Mouse (Mus musculus) lung, postnatal 36 days (tissue): Measurements from ENCODE around the gene Flt1.

Experiments used
- DNase-seq: peaks from one replicate; pipeline ENCODE4 v3.0.0; 2022; ENCODE audit warnings: mixed read lengths

Gene Flt1

GRCm38 (mm10) chr5:147724391-147724790 lies 1.4 kb downstream of the Flt1 start:
- DNase-seq, result no peak

GRCm38 (mm10) chr5:147723811-147724210 lies 2.0 kb downstream of the Flt1 start:
- no peak for DNase-seq

DNA sequence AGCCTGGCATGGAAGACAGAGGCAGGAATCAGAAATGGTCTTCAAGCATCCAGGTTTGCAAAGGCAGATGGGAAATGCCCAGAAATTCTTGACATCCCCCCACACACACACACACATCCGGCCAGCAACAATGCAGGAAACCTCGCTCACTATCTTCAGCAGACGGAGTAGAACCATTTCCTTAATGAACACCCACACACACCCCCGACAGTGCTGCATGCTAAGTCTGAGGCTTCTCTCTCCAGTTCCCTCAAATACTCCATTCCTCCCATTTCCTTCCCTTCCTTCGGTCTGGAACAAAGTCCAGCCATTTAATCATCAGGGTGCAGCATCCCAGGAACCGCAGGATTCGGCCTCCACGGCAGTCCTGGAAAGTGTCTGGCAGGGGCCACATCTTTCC lies 4.4 kb downstream of the Flt1 start:
- DNase-seq, result peak; percentile 53

DNA sequence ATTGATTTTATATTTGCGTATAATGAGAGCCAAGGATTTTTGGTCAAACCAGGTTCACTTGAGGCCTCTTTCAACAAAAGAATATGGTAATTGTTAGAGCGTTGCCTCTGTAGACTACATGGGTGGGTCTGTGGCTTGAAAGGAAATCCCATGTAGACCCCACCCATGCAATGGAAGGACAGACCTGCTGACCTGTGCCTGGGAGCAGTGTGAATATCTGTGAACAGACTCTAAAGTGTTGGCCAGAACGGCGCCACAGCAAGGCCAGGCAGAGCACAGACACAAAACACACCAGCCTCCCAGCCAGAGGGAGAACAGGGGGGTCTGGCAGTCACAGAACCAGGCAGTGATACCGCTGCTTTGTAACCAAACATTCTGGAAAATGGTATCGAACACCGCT lies 7.5 kb downstream of the Flt1 start:
- no peak for DNase-seq

DNA sequence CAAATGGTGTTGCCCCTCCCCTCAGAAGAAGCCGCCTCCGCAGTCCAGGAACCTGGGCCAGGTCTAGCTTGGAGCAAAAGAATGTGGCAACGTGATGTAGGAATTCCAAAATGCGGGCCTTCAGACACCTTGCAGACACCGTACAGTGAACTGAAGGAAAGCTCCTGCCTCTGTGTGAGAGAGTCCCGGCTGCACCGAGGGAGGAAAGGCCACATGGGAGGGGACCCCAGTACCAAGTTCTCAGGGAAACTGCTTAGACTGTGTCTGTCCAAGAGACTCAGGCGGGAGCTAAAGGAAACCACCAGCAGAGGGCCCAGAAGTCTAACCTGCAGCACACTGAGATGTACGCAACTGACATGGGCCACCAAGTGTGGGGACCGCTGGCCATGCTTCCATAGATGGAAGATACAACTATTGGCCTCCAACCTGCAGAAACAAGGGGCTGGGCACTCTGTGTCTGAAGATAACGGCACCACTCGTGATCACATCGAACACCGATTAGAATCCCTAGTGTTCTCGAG lies 9.1 kb downstream of the Flt1 start:
- peak; percentile 17 for DNase-seq

DNA sequence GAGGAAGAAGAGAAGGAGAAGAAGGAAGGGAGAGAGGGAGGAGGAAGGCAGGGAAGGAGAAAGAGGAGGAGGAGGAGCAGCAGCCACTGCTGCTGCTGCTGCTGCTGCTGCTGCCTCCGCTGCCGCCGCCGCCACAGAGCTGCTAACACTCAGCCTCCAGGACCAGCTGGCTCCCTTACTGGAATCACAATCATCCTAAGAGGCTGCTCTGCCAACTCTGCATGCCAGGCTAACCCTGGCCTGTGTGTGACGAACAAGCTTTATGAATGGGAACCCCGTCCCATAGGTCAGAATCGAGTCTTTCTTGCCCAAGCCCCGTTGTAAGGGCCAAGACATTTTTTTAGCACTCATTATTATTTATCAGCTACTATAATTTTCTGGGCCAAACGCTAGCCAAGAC lies 9.5 kb downstream of the Flt1 start:
- DNase-seq, result peak; percentile 19

GRCm38 (mm10) chr5:147715391-147715790 lies 10.4 kb downstream of the Flt1 start:
- peak; percentile 23 for DNase-seq

DNA sequence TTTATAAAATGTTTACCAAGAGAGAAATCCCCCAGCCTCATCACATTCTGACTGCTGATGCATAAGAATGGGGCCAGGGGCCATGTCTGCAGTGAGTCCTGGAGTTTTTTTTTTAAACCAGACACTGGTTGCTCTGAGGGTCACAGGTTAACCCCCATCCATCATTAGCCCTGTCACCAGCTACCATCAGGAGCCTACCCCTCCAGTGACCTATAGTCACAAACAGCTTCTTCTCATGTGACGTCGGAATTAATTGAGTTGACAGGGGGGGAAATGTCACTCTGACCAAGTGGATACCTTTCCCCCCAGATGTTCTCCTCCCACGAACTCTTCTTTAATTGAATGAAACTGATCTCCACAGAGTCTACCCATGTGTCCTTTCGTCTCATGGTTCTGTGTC lies 17.3 kb downstream of the Flt1 start:
- DNase-seq, result no peak

DNA sequence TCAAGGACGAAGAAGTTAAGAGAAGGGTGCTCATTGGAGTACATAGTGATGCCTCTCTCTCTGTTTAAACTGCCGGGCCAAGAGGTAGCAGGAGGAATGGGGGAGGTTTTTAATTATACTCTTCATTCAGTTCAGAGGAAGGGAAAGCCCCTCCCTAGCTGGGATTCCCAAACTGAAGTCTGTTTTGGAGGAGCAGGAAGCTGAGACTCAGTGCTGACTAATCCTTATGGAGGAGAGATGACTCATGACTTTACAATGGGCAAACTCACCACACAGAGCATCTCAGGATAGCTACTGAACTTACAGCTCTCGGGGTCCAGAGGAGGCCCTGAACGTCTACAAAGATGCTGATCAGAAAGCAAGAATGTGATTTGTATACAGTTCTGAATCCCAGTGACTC lies 18.3 kb downstream of the Flt1 start:
- DNase-seq, result no peak

DNA sequence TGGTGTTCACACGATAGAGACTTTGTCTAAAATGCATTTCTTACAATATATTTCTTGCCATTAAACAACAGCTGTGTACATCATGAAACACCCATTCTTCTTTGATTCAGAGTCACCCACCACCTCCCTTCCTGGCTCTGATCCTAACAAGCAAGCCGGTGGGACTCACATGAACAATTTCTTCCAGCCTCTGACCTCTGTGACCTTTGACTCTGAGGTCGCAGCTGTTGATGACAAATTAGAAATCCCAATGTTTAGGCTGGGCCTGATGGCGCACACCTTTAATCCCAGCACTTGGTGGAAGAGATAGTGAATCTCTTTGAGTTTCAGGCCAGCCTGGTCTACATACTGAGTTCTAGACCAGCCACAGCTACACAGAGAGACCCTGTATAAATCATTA lies 20.9 kb downstream of the Flt1 start:
- DNase-seq, result no peak

- DNase-seq, result no peak
Measured at GRCm38 (mm10) chr5:147702423-147702822, 23.4 kb downstream of the Flt1 start.

- DNase-seq, result no peak
Measured at GRCm38 (mm10) chr5:147701024-147701423, 24.8 kb downstream of the Flt1 start.

GRCm38 (mm10) chr5:147698044-147698443 lies 27.8 kb downstream of the Flt1 start:
- DNase-seq, result no peak

- no peak for DNase-seq
Measured at GRCm38 (mm10) chr5:147697165-147697564, 28.6 kb downstream of the Flt1 start.

- DNase-seq, result no peak
Measured at GRCm38 (mm10) chr5:147692622-147693021, 33.2 kb downstream of the Flt1 start.

GRCm38 (mm10) chr5:147683707-147684323 lies 42.0 kb downstream of the Flt1 start:
- no peak for DNase-seq

DNA sequence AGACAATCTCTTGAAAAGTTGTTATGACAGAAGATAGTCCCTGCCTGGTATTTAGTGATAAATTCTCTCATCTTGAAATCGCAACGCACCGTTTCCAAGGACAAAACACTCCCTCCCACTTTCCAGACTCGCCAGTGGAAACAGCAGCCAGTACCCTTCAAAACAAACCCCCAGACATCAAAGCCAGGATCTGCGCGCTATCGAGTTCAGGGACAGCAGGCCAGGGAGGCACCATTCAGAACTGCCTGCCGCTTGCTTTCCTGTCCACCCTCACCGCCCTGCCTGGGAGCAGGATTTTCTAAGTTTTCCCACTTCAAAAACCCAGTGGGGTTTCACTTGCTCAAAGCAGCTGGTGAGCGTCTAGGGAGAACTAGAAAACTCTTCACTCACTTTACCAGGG lies 44.6 kb downstream of the Flt1 start:
- no peak for DNase-seq

DNA sequence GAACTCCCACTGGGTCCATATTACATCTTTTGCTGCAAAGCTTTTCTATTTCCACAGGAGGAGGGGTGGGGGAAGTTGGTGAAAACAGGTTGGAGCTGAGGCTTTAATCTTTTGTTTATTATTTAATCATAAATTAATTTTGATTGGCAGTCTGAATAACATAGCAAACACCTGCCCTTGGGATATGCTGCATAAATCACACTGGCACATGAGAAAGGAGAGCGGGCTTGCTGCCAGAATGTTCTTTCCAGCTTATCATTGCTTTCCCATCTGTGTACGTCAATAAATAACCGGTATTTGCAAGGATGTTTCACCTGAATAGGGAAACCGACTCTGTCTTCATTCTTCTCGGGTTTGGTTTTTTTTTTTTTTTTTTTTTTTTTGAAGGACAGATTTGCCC lies 45.1 kb downstream of the Flt1 start:
- no peak for DNase-seq

GRCm38 (mm10) chr5:147679316-147679715 lies 46.5 kb downstream of the Flt1 start:
- no peak for DNase-seq

DNA sequence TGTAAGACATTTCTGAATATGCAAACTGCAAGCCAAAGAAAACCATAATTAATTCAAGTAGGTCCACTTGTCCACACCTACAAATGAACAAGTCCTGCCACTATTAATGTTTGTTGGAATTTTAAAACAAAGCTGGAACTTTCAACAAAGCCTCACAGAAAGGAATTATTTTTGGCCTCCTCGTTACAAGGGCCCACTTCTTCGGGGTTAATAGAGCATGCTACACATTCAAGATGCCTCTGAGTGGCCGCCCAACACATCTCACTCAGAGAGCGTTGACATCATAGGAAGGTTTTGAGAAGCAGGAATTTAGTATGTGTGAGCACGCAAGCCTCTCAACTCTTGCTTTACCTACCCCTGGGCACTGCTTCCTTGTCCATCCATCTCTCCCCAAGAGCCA lies 50.0 kb downstream of the Flt1 start:
- DNase-seq, result no peak

DNA sequence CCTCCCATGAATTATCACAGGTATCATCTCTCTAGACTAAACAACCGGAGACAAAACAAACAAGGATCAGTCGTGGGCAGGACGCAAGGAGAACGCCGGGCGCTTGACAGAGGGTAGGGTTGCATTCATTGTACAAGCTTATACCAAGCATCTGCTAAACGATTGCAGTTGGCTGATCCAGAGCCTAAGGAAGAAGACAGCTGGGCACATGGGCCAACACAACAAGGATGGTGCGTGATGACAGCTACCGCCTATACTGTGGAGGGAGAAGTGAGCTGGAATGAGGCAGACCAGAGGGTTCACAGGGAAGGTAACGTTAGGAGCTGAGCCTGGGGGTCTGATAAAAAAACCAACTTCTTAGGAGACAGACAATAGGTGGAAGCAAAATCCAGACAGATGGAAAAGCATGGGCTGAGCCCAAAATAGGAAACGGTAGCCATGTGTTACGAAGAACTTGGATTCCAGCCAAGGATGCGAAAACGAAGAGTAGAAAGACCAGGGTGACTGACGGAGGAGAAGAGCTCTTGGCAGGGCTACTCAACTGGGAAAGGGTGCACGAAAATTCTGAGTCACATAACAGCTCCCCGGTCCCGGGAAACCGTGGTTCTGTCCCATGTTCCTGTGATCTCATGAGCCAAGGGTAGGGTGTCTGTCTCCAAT lies 53.9 kb downstream of the Flt1 start:
- DNase-seq, result peak; percentile 35

- peak; percentile 34 for DNase-seq
Measured at GRCm38 (mm10) chr5:147668637-147669344, 57.0 kb downstream of the Flt1 start.

DNA sequence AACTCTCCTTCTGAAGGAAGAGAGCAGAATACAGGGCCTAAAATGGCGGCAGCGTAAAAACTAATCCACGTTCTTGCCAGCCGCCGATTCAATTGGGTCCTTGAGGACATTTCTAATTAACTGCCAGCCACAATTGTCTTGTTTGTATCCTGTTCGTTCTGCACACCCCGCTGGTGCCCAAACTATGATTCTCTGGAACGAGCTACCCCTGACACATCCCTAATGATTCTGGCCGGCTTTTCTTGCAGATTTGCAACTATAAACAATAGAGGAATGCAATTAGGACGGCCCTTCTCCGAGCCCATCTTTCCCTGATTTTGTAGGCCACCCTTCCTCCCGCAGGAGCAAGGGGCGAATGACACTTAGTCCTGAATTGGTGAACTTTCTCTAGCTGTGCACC lies 59.9 kb downstream of the Flt1 start:
- no peak for DNase-seq

DNA sequence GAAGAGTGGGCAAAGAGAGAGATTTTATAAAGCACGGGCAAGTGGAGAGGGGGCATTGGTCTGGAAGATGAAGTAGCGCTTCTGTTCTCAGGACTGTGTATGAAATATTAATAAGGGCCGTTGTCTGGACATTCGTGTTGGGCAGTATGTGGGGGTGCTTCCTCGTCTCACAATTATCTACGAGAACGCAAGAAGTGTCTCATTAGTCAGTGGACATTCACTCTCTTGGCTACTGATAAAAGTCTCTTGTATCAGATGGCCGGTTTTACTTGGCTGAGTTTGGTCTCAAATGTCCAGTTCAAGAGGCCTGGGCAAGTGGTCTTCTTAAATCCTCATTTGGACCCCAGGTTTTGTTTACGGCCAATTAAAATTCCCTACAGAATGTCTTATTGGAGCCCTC lies 60.4 kb downstream of the Flt1 start:
- no peak for DNase-seq
